Mouse (Mus musculus) kidney, postnatal 10 days (tissue): ENCODE results near the gene Slc26a8.

Source experiments
- DNase-seq: peaks from one replicate; pipeline ENCODE4 v3.0.0; 2021; ENCODE audit warnings: mixed read lengths

The Slc26a8 gene

GRCm38 (mm10) chr17:28637711-28638690 is 52.0 kb downstream of the Slc26a8 start:
- DNase-seq, result peak; percentile 51

GRCm38 (mm10) chr17:28635842-28636241 is 54.2 kb downstream of the Slc26a8 start:
- DNase-seq, result no peak

- no peak for DNase-seq
Measured at GRCm38 (mm10) chr17:28629125-28629524, 60.9 kb downstream of the Slc26a8 start.

GRCm38 (mm10) chr17:28628248-28629124 is 61.5 kb downstream of the Slc26a8 start:
- peak; percentile 27 for DNase-seq

GRCm38 (mm10) chr17:28626937-28627336 is 63.1 kb downstream of the Slc26a8 start:
- no peak for DNase-seq

- DNase-seq, result no peak
Measured at GRCm38 (mm10) chr17:28625327-28625726, 64.7 kb downstream of the Slc26a8 start.

- no peak for DNase-seq
Measured at GRCm38 (mm10) chr17:28624841-28625240, 65.2 kb downstream of the Slc26a8 start.

- peak; percentile 96 for DNase-seq
Measured at GRCm38 (mm10) chr17:28622300-28622759, 67.7 kb downstream of the Slc26a8 start, which contains the start of gene Srpk1. Gene Srpk1 (minus strand): TSS chr17:28622709.

GRCm38 (mm10) chr17:28621381-28622299 is 68.4 kb downstream of the Slc26a8 start:
- DNase-seq, result peak; percentile 67

- no peak for DNase-seq
Measured at GRCm38 (mm10) chr17:28618775-28619174, 71.3 kb downstream of the Slc26a8 start.

GRCm38 (mm10) chr17:28618124-28618523 is 71.9 kb downstream of the Slc26a8 start:
- no peak for DNase-seq

GRCm38 (mm10) chr17:28617636-28618035 is 72.4 kb downstream of the Slc26a8 start:
- DNase-seq, result no peak

- DNase-seq, result no peak
Measured at GRCm38 (mm10) chr17:28615332-28615731, 74.7 kb downstream of the Slc26a8 start.

- DNase-seq, result no peak
Measured at GRCm38 (mm10) chr17:28613096-28613495, 76.9 kb downstream of the Slc26a8 start.

GRCm38 (mm10) chr17:28612603-28613002 is 77.4 kb downstream of the Slc26a8 start:
- DNase-seq, result no peak

- no peak for DNase-seq
Measured at GRCm38 (mm10) chr17:28609543-28609942, 80.5 kb downstream of the Slc26a8 start.

- no peak for DNase-seq
Measured at GRCm38 (mm10) chr17:28601557-28602250, 88.3 kb downstream of the Slc26a8 start.

GRCm38 (mm10) chr17:28600780-28601179 is 89.3 kb downstream of the Slc26a8 start:
- no peak for DNase-seq

GRCm38 (mm10) chr17:28593965-28594364 is 96.1 kb downstream of the Slc26a8 start:
- no peak for DNase-seq

- DNase-seq, result peak; percentile 88
Measured at GRCm38 (mm10) chr17:28592998-28593397, 97.0 kb downstream of the Slc26a8 start.

- DNase-seq, result no peak
Measured at GRCm38 (mm10) chr17:28591476-28591875, 98.6 kb downstream of the Slc26a8 start.
